Mouse (Mus musculus) heart, postnatal 0 days (tissue): ENCODE measurements at regions not wholly inside any gene's neighbourhood (a gene's known extent, or its start where the extent isn't known, plus 50 kb on each side); places are given as distances from the start of the nearest gene placed in this dataset.

Experiments used
- CTCF ChIP-seq: IDR thresholded peaks from 2 replicates; pipeline ENCODE4 v1.5.1; 2016; ENCODE audit warnings: antibody characterized with exemption, control low read depth, low read depth
- EP300 ChIP-seq: IDR thresholded peaks from 2 replicates; pipeline ENCODE4 v1.6.1; 2016; ENCODE audit warnings: antibody characterized with exemption, low read depth

GRCm38 (mm10) chr6:109159561-109159960 lies 331.1 kb downstream of the Edem1 start:
- TF ChIP-seq CTCF (no peak), EP300 (no peak)
